Mouse (Mus musculus): Measurements from ENCODE around the gene Nt5c2.

The Nt5c2 gene

DNA sequence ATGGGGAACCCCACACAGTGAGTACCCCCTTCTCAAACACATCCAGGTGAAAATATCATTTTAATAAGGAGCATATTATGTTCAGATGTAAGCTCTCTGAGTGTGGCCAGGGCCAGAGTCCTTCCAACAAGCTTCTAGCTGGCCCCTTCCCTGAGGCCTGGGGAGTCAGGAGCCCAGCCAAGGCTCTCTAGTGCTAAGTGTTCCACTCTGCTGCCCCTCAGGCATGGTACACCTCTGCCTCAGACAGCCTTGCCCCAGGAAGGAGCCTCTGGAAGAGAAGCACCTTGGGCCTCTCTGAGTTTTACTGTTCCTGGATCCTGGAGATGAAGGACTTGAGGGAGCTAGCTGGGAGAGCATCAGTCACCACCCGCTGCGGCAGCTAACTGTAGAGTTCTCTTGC, 135.1 kb downstream of the Nt5c2 start:
- WGBS = 100% methylated on average over 2 of the region's 2 CpGs

GRCm38 (mm10) chr19:46878346-46878745, 136.6 kb downstream of the Nt5c2 start:
- WGBS = 43% methylated on average over 13 of the region's 13 CpGs

GRCm38 (mm10) chr19:46877886-46878285, 137.1 kb downstream of the Nt5c2 start:
- 69% methylated on average over 13 of the region's 13 CpGs for WGBS

- 33% methylated on average over 12 of the region's 12 CpGs for WGBS
Observed at GRCm38 (mm10) chr19:46875790-46876189, 139.2 kb downstream of the Nt5c2 start.

DNA sequence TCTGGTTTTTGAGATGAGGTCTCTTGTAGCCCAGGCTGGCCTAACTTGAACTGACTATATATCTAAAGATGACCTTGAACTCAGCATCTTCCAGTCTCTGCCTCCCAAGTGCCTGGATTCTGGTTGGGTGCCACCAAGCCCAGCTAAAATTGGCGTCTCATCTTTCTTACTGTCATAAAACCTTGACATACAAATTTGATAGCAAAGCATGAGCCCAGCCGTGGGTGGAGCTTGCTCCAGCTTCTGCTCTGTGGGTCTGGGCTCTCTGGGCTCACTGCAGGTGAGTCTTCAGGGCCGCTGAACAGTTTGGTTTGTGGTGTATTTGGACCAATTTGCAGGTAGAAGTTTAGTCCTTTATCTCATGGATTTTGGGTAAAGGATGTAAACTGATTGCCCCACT, 141.0 kb downstream of the Nt5c2 start:
- 75% methylated on average over 3 of the region's 3 CpGs for WGBS

DNA sequence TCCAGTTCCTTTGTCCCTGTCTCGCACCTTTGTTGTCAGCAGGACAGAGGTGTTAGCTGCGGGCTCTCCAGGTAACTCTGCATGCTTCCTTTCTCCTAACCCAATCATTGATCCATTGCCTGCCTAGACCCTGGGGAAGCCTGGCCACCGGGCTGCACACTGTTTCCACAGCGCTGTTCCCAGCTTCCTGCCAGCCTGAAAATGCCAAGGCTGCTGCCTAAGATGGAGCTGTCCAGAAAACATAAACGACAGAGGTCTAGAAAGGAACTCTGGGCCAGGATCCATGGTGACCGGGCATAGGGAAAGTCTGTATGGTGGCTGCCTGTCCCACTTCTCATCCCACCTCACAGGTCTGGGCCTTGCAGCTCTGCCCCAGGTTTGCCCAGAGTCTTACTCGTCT, 143.3 kb downstream of the Nt5c2 start:
- 73% methylated on average over 7 of the region's 7 CpGs for WGBS

- WGBS = 61% methylated on average over 4 of the region's 4 CpGs
Observed at GRCm38 (mm10) chr19:46871096-46871495, 143.9 kb downstream of the Nt5c2 start.

DNA sequence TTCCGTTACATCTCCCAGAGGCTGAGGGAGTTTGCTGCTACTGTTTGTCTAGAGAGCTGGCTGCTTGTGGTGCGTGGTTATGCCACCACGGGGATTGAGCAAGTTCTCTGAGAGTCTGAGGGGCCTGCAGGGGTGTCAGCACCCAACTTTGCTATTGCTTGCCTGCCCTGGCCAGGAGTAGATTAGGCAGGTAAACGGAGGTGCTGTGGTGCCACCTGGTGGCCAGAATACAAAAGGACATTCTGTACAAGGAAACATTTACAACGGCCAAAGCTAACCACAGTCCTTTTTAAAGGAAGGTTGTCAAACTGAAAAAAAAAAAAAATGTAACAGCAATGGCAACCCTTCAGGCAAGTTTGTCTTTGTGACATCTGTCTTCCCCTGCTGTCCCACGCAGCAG, 145.4 kb downstream of the Nt5c2 start:
- 7% methylated on average over 6 of the region's 6 CpGs for WGBS

GRCm38 (mm10) chr19:46869049-46869448, 145.9 kb downstream of the Nt5c2 start:
- WGBS = 57% methylated on average over 11 of the region's 11 CpGs

DNA sequence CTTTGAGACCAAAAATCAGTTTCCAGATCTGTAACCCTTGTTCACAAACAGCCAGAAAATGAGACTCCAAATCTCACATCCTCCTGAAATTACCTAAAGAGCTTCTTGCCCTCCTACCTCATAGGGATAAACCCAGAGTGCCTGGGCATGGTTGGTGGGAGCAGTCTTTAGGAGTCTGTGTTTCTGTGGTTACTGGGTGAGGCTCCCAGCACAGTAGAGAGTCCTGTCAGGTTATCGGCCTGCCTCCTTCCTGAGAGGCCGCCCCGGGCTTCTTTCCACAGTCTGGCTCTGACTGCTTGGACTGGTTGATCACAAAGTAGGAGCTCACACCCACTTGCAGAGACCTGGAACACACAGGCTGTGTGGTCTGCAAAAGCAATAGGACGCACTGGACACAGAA, 149.6 kb downstream of the Nt5c2 start:
- WGBS = 84% methylated on average over 4 of the region's 4 CpGs

DNA sequence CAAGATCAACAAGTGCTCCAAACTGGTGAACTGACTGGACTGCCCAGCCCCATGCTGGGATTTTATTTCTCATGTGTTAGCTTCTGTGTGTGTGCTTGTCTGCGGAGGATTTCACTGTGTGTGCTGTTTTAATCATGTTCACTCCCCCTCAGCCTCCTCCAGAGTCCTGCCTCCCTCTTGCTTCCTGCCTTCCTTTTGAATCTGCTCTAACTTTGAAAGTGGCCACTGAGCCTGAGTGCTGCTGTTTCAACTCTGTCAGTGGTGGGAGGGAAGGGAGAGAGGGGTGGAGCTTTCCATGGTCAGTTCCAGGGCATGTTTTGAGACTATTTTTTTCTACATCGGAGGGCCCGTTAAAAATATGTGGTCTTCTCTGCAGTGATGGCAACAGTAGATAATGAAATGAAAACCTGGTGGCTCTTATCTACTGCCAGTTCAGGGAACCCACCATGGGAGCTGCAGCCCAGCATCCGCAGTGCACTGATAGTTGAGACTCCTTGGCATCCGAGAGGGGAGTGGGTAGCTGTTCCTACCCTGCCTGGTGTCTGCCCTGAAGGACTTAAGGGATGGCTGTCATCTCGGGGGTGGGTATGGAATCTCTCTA, 150.1 kb downstream of the Nt5c2 start:
- 76% methylated on average over 6 of the region's 6 CpGs for WGBS

- WGBS = 67% methylated on average over 6 of the region's 6 CpGs
Observed at GRCm38 (mm10) chr19:46864079-46864478, 150.9 kb downstream of the Nt5c2 start.

GRCm38 (mm10) chr19:46863236-46863927, 151.6 kb downstream of the Nt5c2 start:
- WGBS = 80% methylated on average over 17 of the region's 17 CpGs

DNA sequence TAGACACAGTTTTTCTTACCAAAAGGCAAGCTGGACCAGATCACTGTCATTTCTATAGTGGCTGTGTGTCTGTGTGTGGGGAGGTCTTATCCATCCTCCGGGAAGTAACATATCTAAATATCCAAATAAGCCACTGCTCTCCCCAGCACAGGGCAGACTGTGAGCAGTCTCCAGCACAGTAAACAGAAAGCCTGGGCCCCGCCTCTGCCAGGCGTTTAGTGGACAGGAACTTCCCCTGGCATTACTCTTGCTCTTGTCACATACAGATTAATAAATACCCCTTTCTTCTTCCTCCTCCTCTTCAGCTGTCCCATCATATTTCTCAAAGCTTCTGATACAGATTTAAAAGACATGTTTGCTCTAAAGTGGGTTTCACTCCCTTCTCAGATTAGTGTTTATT, 152.4 kb downstream of the Nt5c2 start:
- WGBS = 75% methylated on average over 3 of the region's 3 CpGs

DNA sequence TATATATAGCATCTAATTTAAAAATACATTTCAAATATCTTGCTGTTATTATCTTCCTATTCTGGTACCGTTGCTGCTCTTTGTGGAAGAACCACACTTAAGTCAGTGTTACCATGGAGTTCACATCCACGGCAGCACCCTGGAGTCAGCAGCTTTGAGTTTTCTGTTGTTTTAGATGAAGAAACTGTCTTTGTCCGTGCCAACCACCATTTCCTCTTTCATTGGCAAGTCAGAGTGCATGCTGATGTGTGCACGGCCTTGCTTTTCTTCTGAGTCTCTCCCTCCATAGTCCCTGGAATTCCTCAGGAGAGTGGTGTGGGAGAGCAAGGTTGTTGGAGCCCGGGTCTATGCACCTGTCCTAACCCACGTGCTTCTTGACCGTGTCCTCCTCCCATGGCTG, 156.8 kb downstream of the Nt5c2 start:
- 68% methylated on average over 7 of the region's 7 CpGs for WGBS

GRCm38 (mm10) chr19:46857277-46857989, 157.5 kb downstream of the Nt5c2 start:
- 66% methylated on average over 9 of the region's 9 CpGs for WGBS

GRCm38 (mm10) chr19:46856780-46857179, 158.2 kb downstream of the Nt5c2 start:
- WGBS = 53% methylated on average over 10 of the region's 10 CpGs

DNA sequence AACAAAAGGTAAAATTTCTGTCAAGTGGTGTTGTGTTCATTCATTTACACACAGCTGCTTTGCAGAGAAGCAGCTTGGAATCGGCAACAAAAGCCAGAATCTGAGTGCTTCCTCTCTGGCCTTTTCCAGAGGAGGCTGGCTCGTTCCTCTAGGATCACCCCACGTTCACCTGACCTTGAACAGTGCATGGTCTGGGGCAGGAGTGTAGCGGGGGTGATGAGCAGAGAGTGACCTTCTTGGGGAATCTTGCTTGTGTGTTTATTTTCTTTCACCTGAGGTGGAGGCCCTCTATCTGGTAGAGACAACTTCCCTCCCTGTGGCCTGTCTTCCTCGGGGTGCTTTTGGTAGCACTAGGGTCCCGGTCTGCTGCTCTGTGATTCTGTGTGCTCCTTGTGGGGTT, 158.7 kb downstream of the Nt5c2 start:
- 69% methylated on average over 6 of the region's 6 CpGs for WGBS

- WGBS = 73% methylated on average over 9 of the region's 9 CpGs
Observed at GRCm38 (mm10) chr19:46849443-46849997, 165.4 kb downstream of the Nt5c2 start.

DNA sequence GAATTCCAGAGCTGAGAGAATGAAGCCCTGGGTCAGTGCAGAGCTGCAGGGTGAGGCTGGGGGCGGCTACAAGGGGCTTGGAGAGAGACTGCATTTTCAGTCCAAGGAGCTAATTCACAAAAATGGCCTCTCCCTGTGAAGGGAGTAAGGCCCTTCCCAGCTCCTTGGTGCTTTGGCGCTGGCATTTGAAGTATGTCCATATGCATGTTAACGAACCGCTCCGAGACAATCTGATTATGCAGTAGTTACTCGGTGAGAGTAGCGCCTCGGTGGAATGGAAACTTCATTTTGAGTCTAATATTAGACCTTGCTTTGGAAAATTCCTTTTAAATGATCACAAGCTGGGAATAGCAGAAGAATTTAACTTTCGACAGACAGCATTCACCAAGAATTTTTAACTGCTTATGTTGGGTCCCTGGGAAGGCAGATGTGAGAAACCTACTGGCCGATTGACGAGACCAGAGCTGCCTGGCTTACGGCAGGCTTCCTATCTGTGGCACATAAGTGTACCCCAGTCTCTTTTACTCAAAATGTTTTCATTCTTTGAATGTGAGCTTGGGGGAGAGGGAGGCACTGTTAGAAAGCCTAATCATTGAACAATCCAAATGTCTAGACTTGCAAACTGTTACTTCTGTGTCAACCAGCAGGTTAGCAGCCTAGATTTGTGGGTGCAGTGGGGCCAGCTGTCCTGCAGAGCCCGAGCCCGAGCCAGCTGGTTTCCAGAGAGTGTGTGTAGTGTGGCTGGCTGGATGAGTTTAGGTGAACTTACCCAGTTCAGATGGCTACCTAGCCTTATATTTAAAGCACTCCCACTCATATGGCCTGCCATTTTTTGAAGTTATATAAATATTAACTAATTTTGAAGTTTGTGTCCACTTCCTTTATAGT, 166.3 kb downstream of the Nt5c2 start:
- WGBS = 59% methylated on average over 14 of the region's 14 CpGs

DNA sequence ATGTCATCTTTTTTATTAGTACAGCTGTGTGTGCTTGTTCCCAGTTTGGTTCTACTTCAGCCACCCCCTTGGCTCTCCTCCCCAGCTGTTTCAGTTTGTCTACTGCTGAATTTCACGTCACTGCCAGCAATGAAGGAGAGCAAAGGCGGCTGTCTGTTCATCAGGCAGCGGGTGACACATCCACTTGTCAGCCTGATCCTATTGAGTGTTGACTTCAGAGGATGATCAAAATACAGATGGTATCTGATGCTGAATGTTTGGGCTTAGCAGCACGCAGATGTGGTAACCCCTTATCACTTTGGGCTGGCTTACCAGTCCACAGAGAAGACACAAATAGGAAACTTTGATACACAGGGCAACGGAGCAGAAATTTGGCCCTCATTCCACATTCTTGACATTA, 168.5 kb downstream of the Nt5c2 start:
- WGBS = 70% methylated on average over 5 of the region's 5 CpGs

DNA sequence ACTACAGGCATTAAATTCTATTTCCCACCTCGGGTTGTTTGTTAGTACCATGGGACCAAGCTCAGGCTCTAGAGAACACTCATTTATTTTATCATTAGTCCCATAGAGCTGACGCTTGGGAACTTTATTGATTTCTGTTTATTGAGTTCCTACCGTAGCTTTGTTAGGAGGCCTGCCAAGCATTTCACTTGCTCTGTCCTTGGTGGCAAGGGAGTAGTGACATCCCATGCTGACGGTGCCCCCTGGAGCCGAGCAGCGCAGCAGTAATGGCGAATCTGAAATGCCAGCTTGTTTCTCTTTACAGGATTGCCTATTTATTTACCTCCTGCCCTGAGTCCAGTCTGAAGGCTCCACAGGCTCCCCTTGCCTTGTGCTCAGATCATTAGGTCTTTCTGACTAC, 168.9 kb downstream of the Nt5c2 start:
- WGBS = 78% methylated on average over 7 of the region's 7 CpGs

Data from cerebral cortex, adult 2 months (tissue).